9 mouse cellular contexts compared by ENCODE assay signal in the genomic region with DNA sequence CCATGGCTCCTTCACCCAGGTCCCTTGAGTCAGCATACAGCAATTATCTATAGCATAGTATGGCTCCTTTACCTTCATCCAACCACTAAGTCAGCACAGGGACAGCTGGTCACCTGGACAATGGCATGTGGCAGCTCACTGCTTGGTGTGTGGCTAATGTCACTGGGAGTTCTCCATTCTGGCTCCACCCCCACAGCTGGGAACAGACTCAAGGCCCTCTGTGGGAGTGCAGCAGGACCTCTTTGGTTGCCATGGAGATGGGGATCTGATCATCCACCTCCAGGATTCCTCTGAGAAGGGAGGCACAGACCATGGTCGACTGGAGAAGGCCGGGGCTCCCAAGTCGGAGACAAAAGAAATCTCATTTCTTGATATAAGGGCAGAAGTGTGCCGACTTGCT.
A peak's percentile ranks its signal among the peaks of the same experiment; 100 is the strongest.
DNase-seq lines count a peak whose midpoint lies in the region; ATAC-seq lines count a peak whose summit lies in the region.
"Had no signal": no experiment of that assay in that cellular context is flagged by ENCODE, and none has a peak within 500 bp of the region (broad histone marks: within the 10 kb centered on the region; RNA-seq: fewer than 3 reads in every experiment).

No protein-coding gene starts in this region.

- H3K9me3 ChIP-seq in heart, embryonic 10.5 days, result no peaks in the 10 kb centered on the region
- no peaks in the 10 kb centered on the region for H3K9me3 ChIP-seq in midbrain, embryonic 15.5 days

- H3K27me3 ChIP-seq in heart, embryonic 10.5 days (ENCODE audit: insufficient read depth, poor library complexity, severe bottlenecking), result no peaks in the 10 kb centered on the region
- no peaks in the 10 kb centered on the region for H3K27me3 ChIP-seq in midbrain, embryonic 15.5 days (replicated peaks)

- peak; percentile 64 for ATAC-seq in midbrain, embryonic 15.5 days (replicated peaks)

- peak overlapping the region; percentile 52; the same call in 1 of the 2 replicates for H3K27ac ChIP-seq in heart, embryonic 10.5 days
- peak overlapping the region; percentile 8; the same call in 1 of the 2 replicates for H3K27ac ChIP-seq in midbrain, embryonic 15.5 days

- no peak overlapping the region for H3K4me2 ChIP-seq in midbrain, embryonic 15.5 days

- peaks cover 26% of the 10 kb centered on the region for H3K4me1 ChIP-seq in heart, embryonic 10.5 days
- H3K4me1 ChIP-seq in midbrain, embryonic 15.5 days, result peaks cover 16% of the 10 kb centered on the region

- DNase-seq in heart, embryonic 10.5 days (ENCODE audit: low spot score), result no peak
- DNase-seq in heart, adult 9 months (ENCODE audit: low spot score in 2 of 2), result no peak
- peak; percentile 37 to 46 for DNase-seq in adrenal gland, adult 18-20 months (ENCODE audit: low spot score in 2 of 2)
- peak; percentile 72 to 77 for DNase-seq in frontal cortex, postnatal 36 days (ENCODE audit: low spot score in 2 of 2)
- no peak for DNase-seq in heart, adult 18-20 months
- DNase-seq in lung, postnatal 25 days (ENCODE audit: low spot score), result no peak
- no peak for DNase-seq in cerebellum, adult 9-10 months
- DNase-seq: kidney, postnatal 14 days had no signal

- H3K9ac ChIP-seq in midbrain, embryonic 15.5 days, result no peak overlapping the region

- H3K4me3 ChIP-seq in heart, embryonic 10.5 days, result no peak overlapping the region
- H3K4me3 ChIP-seq in midbrain, embryonic 15.5 days, result no peak overlapping the region

- WGBS in heart, embryonic 10.5 days, result 42% methylated on average over 4 of the region's 4 CpGs
- 5% methylated on average over 4 of the region's 4 CpGs for WGBS in midbrain, embryonic 15.5 days

- H3K36me3 ChIP-seq in heart, embryonic 10.5 days, result no peaks in the 10 kb centered on the region
- H3K36me3 ChIP-seq in midbrain, embryonic 15.5 days (replicated peaks), result no peaks in the 10 kb centered on the region

Comparison
In these comparisons a context has a peak if more than half of its experiments do, and no peak if none do; other contexts are left out.
1. DNase-seq: peak in adrenal gland, adult 18-20 months (2 of 2) and frontal cortex, postnatal 36 days (2 of 2); none in heart, embryonic 10.5 days (single experiment), heart, adult 9 months (0 of 2), heart, adult 18-20 months (0 of 2), lung, postnatal 25 days (single experiment) and cerebellum, adult 9-10 months (single experiment).